Mouse (Mus musculus): Measurements from ENCODE around the gene Myo9b.
"Not testable (repeated sequence)": the region's sequence is repeated elsewhere in the genome, so short reads cannot be mapped to it uniquely, and the experiment has no call there.

- not testable (repeated sequence) for TF ChIP-seq POLR2A (IDR thresholded peaks at IDR 0.05; ENCODE audit: borderline replicate concordance, low read depth, low read length); CTCF (IDR thresholded peaks at IDR 0.05; ENCODE audit: low read depth, low read length)
Measured at GRCm38 (mm10) chr8:71337834-71338233, 65.3 kb downstream of the Myo9b start.

All from bone marrow macrophage, adult 2 months (primary cell).